Mouse (Mus musculus): ENCODE data around the gene Gm10642.

Gene Gm10642

GRCm38 (mm10) chr9:70673656-70674055 is 17.6 kb downstream of the Gm10642 start:
- DNase-seq (ENCODE audit: low spot score) = no peak

GRCm38 (mm10) chr9:70675117-70675516 is 19.1 kb downstream of the Gm10642 start:
- DNase-seq (ENCODE audit: low spot score) = no peak

GRCm38 (mm10) chr9:70675961-70676360 is 19.9 kb downstream of the Gm10642 start:
- no peak for DNase-seq (ENCODE audit: low spot score)

- peak; percentile 93 for DNase-seq (ENCODE audit: low spot score)
These were observed 22.7 kb downstream of the Gm10642 start, which contains the start of gene Adam10 for GRCm38 (mm10) chr9:70678682-70679131. TSS of gene Adam10 (plus strand) at chr9:70678997.

- no peak for DNase-seq (ENCODE audit: low spot score)
These were observed 23.4 kb downstream of the Gm10642 start for GRCm38 (mm10) chr9:70679132-70680091.

- no peak for DNase-seq (ENCODE audit: low spot score)
These were observed 26.2 kb downstream of the Gm10642 start for GRCm38 (mm10) chr9:70682202-70682601.

GRCm38 (mm10) chr9:70688301-70688968 is 32.4 kb downstream of the Gm10642 start:
- DNase-seq (ENCODE audit: low spot score) = no peak

GRCm38 (mm10) chr9:70689926-70690325 is 33.9 kb downstream of the Gm10642 start:
- DNase-seq (ENCODE audit: low spot score) = no peak

- DNase-seq (ENCODE audit: low spot score) = no peak
These were observed 34.5 kb downstream of the Gm10642 start for GRCm38 (mm10) chr9:70690579-70690978.

- DNase-seq (ENCODE audit: low spot score) = no peak
These were observed 36.0 kb downstream of the Gm10642 start for GRCm38 (mm10) chr9:70691772-70692693.

- no peak for DNase-seq (ENCODE audit: low spot score)
These were observed 39.7 kb downstream of the Gm10642 start for GRCm38 (mm10) chr9:70695723-70696122.

GRCm38 (mm10) chr9:70698090-70698489 is 42.0 kb downstream of the Gm10642 start:
- DNase-seq (ENCODE audit: low spot score) = no peak

- DNase-seq (ENCODE audit: low spot score) = no peak
These were observed 47.6 kb downstream of the Gm10642 start for GRCm38 (mm10) chr9:70703597-70704203.

GRCm38 (mm10) chr9:70706444-70706843 is 50.4 kb downstream of the Gm10642 start:
- DNase-seq (ENCODE audit: low spot score) = no peak
